Mouse (Mus musculus) ES-E14 (cell line): ENCODE data around the gene Shisa7. TPM values are rescaled to one million over a fixed set of nuclear protein-coding genes. Genes with fewer than 3 reads are reported as not detected.

ENCODE experiments used
- DNase-seq: peaks from one replicate; pipeline ENCODE4 v3.0.0-alpha.2; 2013; ENCODE audit warnings: low read depth, low spot score
- H3K27ac ChIP-seq: 2 replicates; pipeline ENCODE4 v1.5.1; 2012; ENCODE audit warnings: low read depth, mild to moderate bottlenecking, low read length, moderate library complexity, mixed read lengths; ENCODE audit not compliant: poor library complexity, insufficient read depth, severe bottlenecking
- H3K36me3 ChIP-seq: 2 replicates; pipeline ENCODE4 v1.6.1; 2012; ENCODE audit warnings: mild to moderate bottlenecking, low read length, moderate library complexity, mixed read lengths; ENCODE audit not compliant: control insufficient read depth, poor library complexity, insufficient read depth, severe bottlenecking
- H3K4me1 ChIP-seq, 2 experiments: fragments of 150-350 bp in 1 of 2; sonication (generic) in 1 of 2; 2 replicates each; pipeline ENCODE4 v1.6.1; 2012; ENCODE audit warnings: low read length in 2 of 2, mild to moderate bottlenecking in 1 of 2, mixed read lengths in 1 of 2; ENCODE audit not compliant: control insufficient read depth in 2 of 2, insufficient read depth in 2 of 2, poor library complexity in 1 of 2
- H3K4me3 ChIP-seq, 2 experiments: fragments of 150-350 bp in 1 of 2; sonication (generic) in 1 of 2; 2 replicates each; pipeline ENCODE4 v1.5.1; 2012; ENCODE audit warnings: low read length in 2 of 2, low read depth in 1 of 2, mild to moderate bottlenecking in 1 of 2, mixed read lengths in 1 of 2; ENCODE audit not compliant: insufficient read depth in 1 of 2, poor library complexity in 1 of 2, severe bottlenecking in 1 of 2
- H3K9ac ChIP-seq: 2 replicates; pipeline ENCODE4 v1.6.1; 2012; ENCODE audit warnings: low read depth, mild to moderate bottlenecking, low read length, mixed read lengths; ENCODE audit not compliant: poor library complexity, insufficient read depth, severe bottlenecking
- H3K9me3 ChIP-seq: fragments of 150-350 bp; sonication (generic); 2 replicates; pipeline ENCODE4 v1.6.1; 2012; ENCODE audit warnings: low read depth, mild to moderate bottlenecking, low read length; ENCODE audit not compliant: control insufficient read depth, insufficient read depth
- CHD2 ChIP-seq: IDR thresholded peaks from 2 replicates; pipeline ENCODE4 v1.6.1; 2014; ENCODE audit warnings: mild to moderate bottlenecking, low read depth, low read length, inconsistent platforms
- HCFC1 ChIP-seq: IDR thresholded peaks from 2 replicates; pipeline ENCODE4 v1.6.1; 2012; ENCODE audit warnings: low read length, inconsistent platforms, borderline replicate concordance; ENCODE audit not compliant: insufficient read depth
- MAFK ChIP-seq: IDR thresholded peaks from 2 replicates; pipeline ENCODE4 v1.6.1; 2014; ENCODE audit warnings: mild to moderate bottlenecking, low read depth, low read length, inconsistent platforms; ENCODE audit not compliant: insufficient read depth
- ZC3H11A ChIP-seq: IDR thresholded peaks from 2 replicates; pipeline ENCODE4 v1.6.1; 2012; ENCODE audit warnings: low read depth, mild to moderate bottlenecking, inconsistent platforms, low read length, borderline replicate concordance
- ZNF384 ChIP-seq: IDR thresholded peaks from 2 replicates; pipeline ENCODE4 v1.6.1; 2012; ENCODE audit warnings: low read depth, low read length, inconsistent platforms
- in situ Hi-C, 2 experiments: fragments of 600-800 bp; cut with MboI; formaldehyde crosslinking; loops; one replicate each; pipeline ENCODE4 v1.15.1; 2025; ENCODE audit warnings: low sequenced_read_pairs in 2 of 2, inconsistent platforms in 1 of 2; ENCODE audit not compliant: unreplicated experiment in 2 of 2
- total RNA-seq: library from RNA; depleted of rRNA; stranded (reverse); fragments of 300-350 nt; gene quantifications from 2 replicates; pipeline ENCODE4 v1.2.3, GENCODE M21; 2012

The Shisa7 gene
- total RNA-seq, 1 experiment: 6.9 TPM

DNA sequence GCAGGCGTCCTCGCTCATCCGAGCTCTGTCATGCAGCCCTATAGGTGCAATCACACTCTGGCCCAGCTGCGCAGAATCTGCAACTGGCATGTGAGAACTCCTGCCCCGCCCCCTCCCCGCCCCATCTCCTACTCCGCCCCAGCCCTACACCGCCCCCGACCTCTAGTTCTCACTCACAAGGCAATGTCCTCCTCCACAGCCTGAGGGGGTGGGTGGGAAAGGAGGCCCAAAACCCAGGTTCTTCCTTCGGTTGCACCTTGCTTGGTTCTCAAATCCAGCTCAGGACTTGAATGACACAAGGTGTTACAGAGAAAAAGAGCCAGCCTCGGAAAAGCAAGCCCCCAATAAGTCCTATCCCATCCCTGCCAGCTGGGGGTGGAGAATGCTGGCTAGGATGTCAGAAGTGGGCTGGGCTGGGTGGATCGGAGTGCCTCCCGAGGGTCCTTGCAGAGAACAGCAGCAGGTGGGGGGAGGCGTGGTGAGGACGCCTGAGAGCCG lies 1.8 kb downstream of the Shisa7 start:
- peaks cover 2 to 15% of the 10 kb centered on the region in 2 experiments; a peak in 2 of 4 replicates for H3K4me1 ChIP-seq
- no peak overlapping the region for H3K27ac ChIP-seq
- no peak overlapping the region for H3K9ac ChIP-seq
- H3K36me3 ChIP-seq: no peaks in the 10 kb centered on the region
- peak overlapping the region; percentile 63 to 75; a peak in 3 of 4 replicates for H3K4me3 ChIP-seq
- H3K9me3 ChIP-seq: no peaks in the 10 kb centered on the region
- in situ Hi-C loops: no loop called here
- no peak for DNase-seq
- TF ChIP-seq MAFK: no peak
- TF ChIP-seq ZC3H11A: no peak
- TF ChIP-seq CHD2: no peak
- no peak for TF ChIP-seq ZNF384
- TF ChIP-seq HCFC1: no peak

DNA sequence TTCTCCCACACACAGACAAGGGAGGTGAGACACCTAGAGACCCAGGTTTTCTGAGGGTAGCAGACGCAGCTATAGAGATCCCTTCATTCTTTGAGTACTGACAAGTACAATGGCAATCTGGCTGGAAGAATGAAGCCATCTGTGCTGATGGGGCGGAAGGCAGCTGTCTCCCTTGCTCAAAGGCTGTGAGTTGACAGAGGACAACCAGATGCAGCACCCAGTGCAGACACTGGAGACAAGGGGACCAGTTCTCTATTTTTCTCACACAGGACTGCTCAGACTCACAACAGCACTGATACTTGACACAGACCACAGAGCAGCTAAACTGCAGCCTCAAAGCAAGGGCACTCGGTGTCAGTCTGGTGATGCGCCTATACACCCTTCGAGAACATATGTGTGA lies 2.4 kb downstream of the Shisa7 start:
- in situ Hi-C loops: no loop called here

DNA sequence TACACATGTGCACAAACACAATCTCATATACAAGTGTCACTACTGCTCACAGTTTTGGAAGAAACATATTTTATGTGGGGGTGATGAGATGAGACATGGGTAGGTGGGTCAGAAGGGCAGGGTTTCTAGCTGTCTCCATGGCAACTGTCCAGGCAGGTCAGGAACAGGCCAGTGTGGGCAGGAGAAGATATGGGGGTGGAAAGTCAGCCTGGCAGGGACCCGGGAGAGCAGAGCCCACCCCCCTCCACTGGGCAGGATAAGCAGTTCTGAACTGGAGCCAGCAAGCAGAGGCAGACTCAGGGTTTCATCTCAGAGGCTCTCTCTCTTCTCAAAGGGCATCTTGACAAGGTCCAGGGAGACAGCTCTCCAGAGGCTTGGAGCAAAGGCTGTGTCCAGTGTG lies 6.9 kb downstream of the Shisa7 start:
- no peak overlapping the region for H3K9ac ChIP-seq
- in situ Hi-C loops: no loop called here

More for the DNA sequence above, 2.4 kb downstream of the Shisa7 start:
- TF ChIP-seq ZNF384: no peak
- TF ChIP-seq CHD2: no peak
- no peak for TF ChIP-seq ZC3H11A
- TF ChIP-seq HCFC1: no peak
- H3K9me3 ChIP-seq: no peaks in the 10 kb centered on the region
- DNase-seq: no peak
- no peak overlapping the region for H3K9ac ChIP-seq
- no peak overlapping the region for H3K27ac ChIP-seq
- peaks cover 2 to 16% of the 10 kb centered on the region in 2 experiments; a peak in 2 of 4 replicates for H3K4me1 ChIP-seq
- H3K4me3 ChIP-seq: no peak overlapping the region
- H3K36me3 ChIP-seq: no peaks in the 10 kb centered on the region

DNA sequence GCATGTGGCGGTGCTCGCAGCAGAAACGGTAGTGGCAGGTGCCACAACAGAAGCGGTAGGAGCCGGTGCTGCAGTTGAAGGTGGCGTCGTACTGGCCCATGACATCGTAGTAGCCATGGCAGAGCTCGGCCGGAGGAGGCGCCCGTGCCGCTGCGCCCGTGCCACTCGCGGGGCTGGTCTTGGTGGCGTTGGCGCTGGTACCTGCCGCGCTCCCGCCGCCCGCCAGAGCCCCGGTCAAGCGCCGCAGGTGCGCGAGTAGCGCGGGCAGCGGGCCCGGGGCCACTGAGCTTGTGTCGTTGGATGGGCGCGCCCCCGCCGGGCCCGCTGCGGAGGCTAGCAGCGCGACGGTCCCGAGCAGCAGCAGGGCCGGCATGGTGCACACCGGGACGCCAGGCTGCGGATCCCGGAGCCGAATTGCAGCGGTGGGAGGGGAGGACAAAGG lies 8.1 kb downstream of the Shisa7 start:
- TF ChIP-seq MAFK (no peak), ZC3H11A (no peak), ZNF384 (no peak), HCFC1 (0 out of 2 replicates have a peak, but pooled peaks have one; percentile 49), CHD2 (no peak)
- peak; percentile 47 for DNase-seq
- Histone ChIP-seq H3K9ac (peak overlapping the region; percentile 70), H3K4me3 (peak overlapping the region; percentile 59 to 67), H3K36me3 (no peaks in the 10 kb centered on the region), H3K27ac (no peak overlapping the region), H3K4me1 (peaks cover 0 to 2% of the 10 kb centered on the region in 2 experiments; a peak in 2 of 4 replicates), H3K9me3 (no peaks in the 10 kb centered on the region)
- in situ Hi-C loops: no loop called here

More for the DNA sequence above, 6.9 kb downstream of the Shisa7 start:
- H3K9me3 ChIP-seq: no peaks in the 10 kb centered on the region
- peaks cover 2 to 9% of the 10 kb centered on the region in 2 experiments; a peak in 2 of 4 replicates for H3K4me1 ChIP-seq
- DNase-seq: no peak
- no peaks in the 10 kb centered on the region for H3K36me3 ChIP-seq
- H3K4me3 ChIP-seq: no peak overlapping the region
- TF ChIP-seq ZC3H11A (no peak), ZNF384 (no peak), HCFC1 (no peak), CHD2 (no peak), MAFK (no peak)
- no peak overlapping the region for H3K27ac ChIP-seq
